Mouse (Mus musculus): ENCODE measurements around the gene Hid1. TPM values are rescaled to one million over a fixed set of nuclear protein-coding genes. Genes with fewer than 3 reads are reported as not detected.

Hid1 gene
- polyA plus RNA-seq, 1 experiment: 127 TPM

- 12% methylated on average over 29 of the region's 29 CpGs for WGBS
- DNase-seq: no peak
- Histone ChIP-seq H3K4me1 (replicated peaks; ENCODE audit: control insufficient read depth, insufficient read depth, low read length) (no peaks in the 10 kb centered on the region), H3K27me3 (ENCODE audit: control insufficient read depth, insufficient read depth, low read length) (peaks cover 12% of the 10 kb centered on the region; the same call in 1 of the 2 replicates), H3K27ac (ENCODE audit: control insufficient read depth, insufficient read depth, low read length) (no peak within 1 kb of the TSS), H3K4me3 (ENCODE audit: control insufficient read depth, insufficient read depth, low read length) (no peak within 1 kb of the TSS), H3K36me3 (ENCODE audit: control insufficient read depth, insufficient read depth, low read length) (no peaks in the 10 kb centered on the region)
- TF ChIP-seq POLR2A (IDR thresholded peaks at IDR 0.05; ENCODE audit: control insufficient read depth, extremely low read depth, insufficient read depth, low read length, poor library complexity) (no peak), CTCF (IDR thresholded peaks at IDR 0.05; ENCODE audit: borderline replicate concordance, control insufficient read depth, extremely low read depth, insufficient read depth, low read length, poor library complexity) (no peak)
Measured at GRCm38 (mm10) chr11:115334531-115334930, 33.0 kb downstream of the Hid1 start, which contains the start of gene Otop3. TSS of gene Otop3 (plus strand) at chr11:115334731.

- H3K27me3 ChIP-seq (ENCODE audit: control insufficient read depth, insufficient read depth, low read length): peaks cover 8% of the 10 kb centered on the region; the same call in 1 of the 2 replicates
- TF ChIP-seq POLR2A (IDR thresholded peaks at IDR 0.05; ENCODE audit: control insufficient read depth, extremely low read depth, insufficient read depth, low read length, poor library complexity) (no peak), CTCF (IDR thresholded peaks at IDR 0.05; ENCODE audit: borderline replicate concordance, control insufficient read depth, extremely low read depth, insufficient read depth, low read length, poor library complexity) (peak; percentile 70; the same call in 1 of the 2 replicates)
- whole genome bisulfite sequencing: 69% methylated on average over 15 of the region's 15 CpGs
Measured at GRCm38 (mm10) chr11:115329339-115329738, 38.2 kb downstream of the Hid1 start.

GRCm38 (mm10) chr11:115326730-115327129 lies 40.8 kb downstream of the Hid1 start:
- Histone ChIP-seq H3K27ac (ENCODE audit: control insufficient read depth, insufficient read depth, low read length) (no peak overlapping the region), H3K27me3 (ENCODE audit: control insufficient read depth, insufficient read depth, low read length) (peaks cover 10% of the 10 kb centered on the region; the same call in 1 of the 2 replicates)
- 62% methylated on average over 7 of the region's 7 CpGs for WGBS

More at GRCm38 (mm10) chr11:115329339-115329738, 38.2 kb downstream of the Hid1 start:
- no peak overlapping the region for H3K4me3 ChIP-seq (ENCODE audit: control insufficient read depth, insufficient read depth, low read length)
- peak; percentile 28 for DNase-seq
- no peaks in the 10 kb centered on the region for H3K4me1 ChIP-seq (replicated peaks; ENCODE audit: control insufficient read depth, insufficient read depth, low read length)
- H3K36me3 ChIP-seq (ENCODE audit: control insufficient read depth, insufficient read depth, low read length): no peaks in the 10 kb centered on the region
- no peak overlapping the region for H3K27ac ChIP-seq (ENCODE audit: control insufficient read depth, insufficient read depth, low read length)

GRCm38 (mm10) chr11:115323354-115323753 lies 44.2 kb downstream of the Hid1 start:
- Histone ChIP-seq H3K4me3 (ENCODE audit: control insufficient read depth, insufficient read depth, low read length) (no peak overlapping the region), H3K27me3 (ENCODE audit: control insufficient read depth, insufficient read depth, low read length) (peaks cover 34% of the 10 kb centered on the region; the same call in 1 of the 2 replicates)

More at GRCm38 (mm10) chr11:115326730-115327129, 40.8 kb downstream of the Hid1 start:
- no peaks in the 10 kb centered on the region for H3K4me1 ChIP-seq (replicated peaks; ENCODE audit: control insufficient read depth, insufficient read depth, low read length)
- TF ChIP-seq CTCF (IDR thresholded peaks at IDR 0.05; ENCODE audit: borderline replicate concordance, control insufficient read depth, extremely low read depth, insufficient read depth, low read length, poor library complexity): no peak
- TF ChIP-seq POLR2A (IDR thresholded peaks at IDR 0.05; ENCODE audit: control insufficient read depth, extremely low read depth, insufficient read depth, low read length, poor library complexity): no peak
- H3K36me3 ChIP-seq (ENCODE audit: control insufficient read depth, insufficient read depth, low read length): no peaks in the 10 kb centered on the region
- no peak overlapping the region for H3K4me3 ChIP-seq (ENCODE audit: control insufficient read depth, insufficient read depth, low read length)
- no peak for DNase-seq

GRCm38 (mm10) chr11:115321906-115322693 lies 45.5 kb downstream of the Hid1 start, which contains the start of gene Ush1g:
TSS of gene Ush1g (minus strand) at chr11:115322041.
- Histone ChIP-seq H3K4me3 (ENCODE audit: control insufficient read depth, insufficient read depth, low read length) (no peak within 1 kb of the TSS), H3K27ac (ENCODE audit: control insufficient read depth, insufficient read depth, low read length) (no peak within 1 kb of the TSS), H3K4me1 (replicated peaks; ENCODE audit: control insufficient read depth, insufficient read depth, low read length) (no peaks in the 10 kb centered on the region), H3K27me3 (ENCODE audit: control insufficient read depth, insufficient read depth, low read length) (peaks cover 39% of the 10 kb centered on the region; the same call in 1 of the 2 replicates), H3K36me3 (ENCODE audit: control insufficient read depth, insufficient read depth, low read length) (no peaks in the 10 kb centered on the region)
- DNase-seq: peak; percentile 32
- 6% methylated on average over 35 of the region's 35 CpGs for WGBS
- TF ChIP-seq CTCF (IDR thresholded peaks at IDR 0.05; ENCODE audit: borderline replicate concordance, control insufficient read depth, extremely low read depth, insufficient read depth, low read length, poor library complexity) (peak; percentile 88), POLR2A (IDR thresholded peaks at IDR 0.05; ENCODE audit: control insufficient read depth, extremely low read depth, insufficient read depth, low read length, poor library complexity) (no peak)

More at GRCm38 (mm10) chr11:115323354-115323753, 44.2 kb downstream of the Hid1 start:
- WGBS: 21% methylated on average over 32 of the region's 32 CpGs
- no peak overlapping the region for H3K27ac ChIP-seq (ENCODE audit: control insufficient read depth, insufficient read depth, low read length)
- H3K36me3 ChIP-seq (ENCODE audit: control insufficient read depth, insufficient read depth, low read length): no peaks in the 10 kb centered on the region
- DNase-seq: no peak
- TF ChIP-seq POLR2A (IDR thresholded peaks at IDR 0.05; ENCODE audit: control insufficient read depth, extremely low read depth, insufficient read depth, low read length, poor library complexity) (no peak), CTCF (IDR thresholded peaks at IDR 0.05; ENCODE audit: borderline replicate concordance, control insufficient read depth, extremely low read depth, insufficient read depth, low read length, poor library complexity) (no peak)
- H3K4me1 ChIP-seq (replicated peaks; ENCODE audit: control insufficient read depth, insufficient read depth, low read length): no peaks in the 10 kb centered on the region

- H3K4me3 ChIP-seq (ENCODE audit: control insufficient read depth, insufficient read depth, low read length): no peak overlapping the region
- WGBS: 15% methylated on average over 18 of the region's 18 CpGs
- peaks cover 45% of the 10 kb centered on the region; the same call in 1 of the 2 replicates for H3K27me3 ChIP-seq (ENCODE audit: control insufficient read depth, insufficient read depth, low read length)
- H3K4me1 ChIP-seq (replicated peaks; ENCODE audit: control insufficient read depth, insufficient read depth, low read length): no peaks in the 10 kb centered on the region
- H3K27ac ChIP-seq (ENCODE audit: control insufficient read depth, insufficient read depth, low read length): no peak overlapping the region
- no peaks in the 10 kb centered on the region for H3K36me3 ChIP-seq (ENCODE audit: control insufficient read depth, insufficient read depth, low read length)
- DNase-seq: no peak
- TF ChIP-seq CTCF (IDR thresholded peaks at IDR 0.05; ENCODE audit: borderline replicate concordance, control insufficient read depth, extremely low read depth, insufficient read depth, low read length, poor library complexity) (no peak), POLR2A (IDR thresholded peaks at IDR 0.05; ENCODE audit: control insufficient read depth, extremely low read depth, insufficient read depth, low read length, poor library complexity) (no peak)
Measured at GRCm38 (mm10) chr11:115319704-115320383, 47.7 kb downstream of the Hid1 start.

Measured in thymus, adult 2 months (tissue).